Mouse (Mus musculus): ENCODE data around the gene Tmem104.

DNA sequence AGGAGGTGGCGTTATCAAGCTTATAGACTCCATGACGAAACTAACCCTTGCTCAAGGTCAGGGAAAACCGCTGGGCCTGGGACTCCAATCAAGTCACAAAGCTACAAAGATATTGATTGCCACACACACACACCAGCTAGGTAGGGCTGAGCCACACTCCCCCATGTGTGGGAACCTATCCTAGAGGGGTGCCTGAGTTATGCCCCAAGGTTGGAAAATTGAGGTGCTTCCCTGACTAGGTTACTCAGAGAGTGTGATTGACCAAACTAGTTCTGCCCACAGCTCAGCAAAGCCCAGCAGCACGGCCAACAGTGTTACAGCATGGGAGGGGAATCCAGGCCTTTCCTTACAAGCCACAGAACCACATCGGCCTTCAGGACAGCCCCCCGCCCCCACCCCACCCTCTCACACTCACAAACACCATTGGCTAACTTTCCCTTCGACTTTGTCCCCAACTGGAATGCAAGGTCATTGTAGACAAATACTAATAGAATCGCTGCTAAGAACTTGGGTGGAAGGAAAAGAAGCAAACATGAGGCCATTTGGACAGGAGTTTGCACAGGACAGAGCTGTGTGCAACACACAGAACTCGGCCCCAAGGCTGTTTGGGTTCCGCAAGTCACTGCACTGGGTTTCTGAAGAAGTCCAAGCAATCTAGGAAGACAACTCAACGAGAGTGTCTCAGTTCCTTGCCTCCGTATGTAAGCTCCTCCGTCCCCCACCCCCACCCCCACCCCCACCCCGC, 105.5 kb downstream of the Tmem104 start:
- TF ChIP-seq CTCF (IDR thresholded peaks at IDR 0.05; ENCODE audit: extremely low read depth, insufficient read length, insufficient replicate concordance, low read depth, low read length) (no peak), POLR2A (IDR thresholded peaks at IDR 0.05; ENCODE audit: low read depth, low read length) (no peak)
